ENCODE assay signal across 16 mouse cellular contexts in the genomic region with DNA sequence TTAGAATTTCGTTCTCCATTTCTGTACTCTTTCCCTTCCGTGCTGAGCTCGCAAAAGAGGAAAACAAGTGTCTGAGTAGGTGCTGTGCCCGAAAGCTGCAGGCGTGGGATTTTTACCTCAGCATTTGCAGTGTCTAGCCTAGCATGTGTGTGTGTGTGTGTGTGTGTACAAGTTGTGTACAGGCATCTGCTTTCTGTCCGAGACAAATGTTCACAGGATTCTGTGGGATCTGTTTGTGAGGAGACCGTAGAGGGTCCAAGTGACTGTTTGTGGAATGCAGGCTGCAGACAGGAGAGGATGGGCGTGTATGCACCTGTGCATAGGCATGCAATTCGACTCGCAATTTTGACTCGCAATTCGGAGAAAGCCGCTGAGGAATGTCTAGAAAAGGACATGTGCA. TPM values are rescaled to one million over a fixed set of nuclear protein-coding genes. Genes with fewer than 3 reads are reported as not detected.
DNase-seq lines count a peak whose midpoint lies in the region.
"Had no signal": no experiment of that assay in that cellular context is flagged by ENCODE, and none has a peak within 500 bp of the region (broad histone marks: within the 10 kb centered on the region; RNA-seq: fewer than 3 reads in every experiment).

No protein-coding gene starts in this region.

- intact Hi-C loops in left cerebral cortex, postnatal 36 days (cut with DNase I) = no loop called here
- intact Hi-C loops in heart, postnatal 10 days (cut with DNase I) = loop anchor here (2.0 to 5.0 kb wide), 2 partner anchors 18 to 112 kb away; no protein-coding TSS in a partner anchor

- peak; percentile 56 for DNase-seq in layer of hippocampus, adult 9-11 months
- DNase-seq in layer of hippocampus, adult 9-10 months (ENCODE audit: low spot score) = no peak
- DNase-seq in right cerebral cortex, adult 2 months (ENCODE audit: low spot score in 2 of 2) = peak; percentile 56 to 76
- DNase-seq in right cerebral cortex, postnatal 25 days = no peak
- peak; percentile 52 to 58 for DNase-seq in left cerebral cortex, postnatal 36 days (ENCODE audit: low spot score in 2 of 2)
- no peak for DNase-seq in heart, postnatal 10 days
- no peak for DNase-seq in retina, embryonic 14.5 days (ENCODE audit: low spot score)
- DNase-seq: adrenal gland, postnatal 10 days; cerebellum, adult 2 months; cerebellum, postnatal 36 days; gastrocnemius, postnatal 36 days; heart, adult 2 months; kidney, postnatal 4 days; spleen, adult 18-20 months; thymus, postnatal 14 days had no signal

RNA-seq across cellular contexts. Expression of gene Jam3, which starts 20.0 kb away (rescaled TPM):
- 10 to 100 TPM; 34.6 to 38.7 TPM for total RNA-seq in left cerebral cortex, postnatal 36 days (2021)
- total RNA-seq in heart, postnatal 10 days (2021) = 10 to 100 TPM; 21.0 to 22.7 TPM
- total RNA-seq: MEL had no signal

Comparison
In these comparisons a context has a peak if more than half of its experiments do, and no peak if none do; other contexts are left out.
1. DNase-seq: peak in layer of hippocampus, adult 9-11 months (single experiment), right cerebral cortex, adult 2 months (2 of 2) and left cerebral cortex, postnatal 36 days (2 of 2); none in layer of hippocampus, adult 9-10 months (single experiment), right cerebral cortex, postnatal 25 days (single experiment), heart, postnatal 10 days (0 of 2) and retina, embryonic 14.5 days (single experiment).